Comparison of ENCODE assay signal across 10 mouse cellular contexts in the genomic region with DNA sequence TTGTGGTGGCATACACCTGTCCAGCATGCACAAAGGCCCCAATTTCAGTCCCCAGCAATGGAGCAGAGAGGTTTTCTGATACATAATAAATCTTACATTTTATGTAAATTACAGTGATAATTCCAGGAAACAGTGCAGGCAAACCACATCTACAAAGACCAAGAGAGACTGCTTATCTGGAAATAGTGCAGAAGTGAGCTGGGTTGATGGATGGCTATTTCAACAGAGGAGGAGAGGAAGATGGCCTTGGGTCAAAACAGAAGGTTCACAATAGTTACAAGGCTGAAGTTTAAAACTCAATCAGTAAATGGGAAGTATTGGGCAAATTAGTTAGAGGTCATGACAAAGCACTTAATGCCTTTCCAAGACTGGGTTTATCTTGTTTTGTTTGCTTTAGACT. TPM values are rescaled to one million over a fixed set of nuclear protein-coding genes. Genes with fewer than 3 reads are reported as not detected.
A peak's percentile ranks its signal among the peaks of the same experiment; 100 is the strongest.
DNase-seq lines count a peak whose midpoint lies in the region; ATAC-seq and TF ChIP-seq lines count a peak whose summit lies in the region.
"Had no signal": no experiment of that assay in that cellular context is flagged by ENCODE, and none has a peak within 500 bp of the region (broad histone marks: within the 10 kb centered on the region; RNA-seq: fewer than 3 reads in every experiment).

No protein-coding gene starts in this region.

- peak overlapping the region; percentile 79 for H3K4me2 ChIP-seq in liver, embryonic 12.5 days

- TF ChIP-seq POLR2A in embryonic fibroblast, embryonic 13.5 days (IDR thresholded peaks at IDR 0.05; ENCODE audit: low read depth, low read length), result no peak

- TF ChIP-seq CTCF in E14TG2a.4 (conservative IDR thresholded peaks at IDR 0.05; ENCODE audit: low read length), result no peak
- no peak for TF ChIP-seq CTCF in embryonic fibroblast, embryonic 13.5 days (IDR thresholded peaks at IDR 0.05; ENCODE audit: borderline replicate concordance, insufficient read depth, low read length)

- peak overlapping the region; percentile 97 for H3K4me3 ChIP-seq in heart, embryonic 10.5 days
- peak overlapping the region; percentile 96 for H3K4me3 ChIP-seq in E14TG2a.4 (replicated peaks; ENCODE audit: low read length)
- H3K4me3 ChIP-seq in embryonic fibroblast, embryonic 13.5 days (ENCODE audit: insufficient read depth, low read length), result peak overlapping the region; percentile 70
- H3K4me3 ChIP-seq in liver, embryonic 12.5 days, result peak overlapping the region; percentile 99

- DNase-seq in heart, embryonic 10.5 days (ENCODE audit: low spot score), result no peak
- DNase-seq in heart, postnatal 10 days, result no peak
- no peak for DNase-seq in left cerebral cortex, postnatal 4 days
- no peak for DNase-seq in natural killer cell, adult 2 months (ENCODE audit: low spot score in 2 of 2)

- H3K36me3 ChIP-seq in heart, embryonic 10.5 days, result no peaks in the 10 kb centered on the region
- H3K36me3 ChIP-seq in E14TG2a.4 (ENCODE audit: insufficient read depth, low read length), result peaks cover 7% of the 10 kb centered on the region; the same call in 1 of the 2 replicates
- H3K36me3 ChIP-seq in liver, embryonic 12.5 days, result no peaks in the 10 kb centered on the region

- ATAC-seq in liver, embryonic 12.5 days, result no peak
- ATAC-seq in CD4-positive, CD25-positive, alpha-beta regulatory T cell, adult 4 months, result no peak

- peak overlapping the region; percentile 100 for H3K27ac ChIP-seq in heart, embryonic 10.5 days
- peak overlapping the region; percentile 87 for H3K27ac ChIP-seq in embryonic fibroblast, embryonic 13.5 days (ENCODE audit: insufficient read depth, low read length)
- peak overlapping the region; percentile 99 for H3K27ac ChIP-seq in liver, embryonic 12.5 days

- no peaks in the 10 kb centered on the region for H3K27me3 ChIP-seq in heart, embryonic 10.5 days (ENCODE audit: insufficient read depth, poor library complexity, severe bottlenecking)
- H3K27me3 ChIP-seq in E14TG2a.4 (ENCODE audit: insufficient read depth, low read length), result 0 out of 2 replicates have a peak, but pooled peaks cover 3% of the 10 kb centered on the region
- H3K27me3 ChIP-seq in liver, embryonic 12.5 days (replicated peaks), result no peaks in the 10 kb centered on the region
- H3K27me3 ChIP-seq: Patski had no signal

- intact Hi-C loops in heart, postnatal 10 days (cut with DNase I), result loop anchor here (2.0 to 5.0 kb wide), 4 partner anchors 53 to 195 kb away; a partner anchor contains a TSS
- intact Hi-C loops in left cerebral cortex, postnatal 4 days (cut with DNase I), result no loop called here

- H3K9me3 ChIP-seq in heart, embryonic 10.5 days, result no peaks in the 10 kb centered on the region
- no peaks in the 10 kb centered on the region for H3K9me3 ChIP-seq in E14TG2a.4 (ENCODE audit: low read length)
- no peaks in the 10 kb centered on the region for H3K9me3 ChIP-seq in liver, embryonic 12.5 days (replicated peaks)

- peak overlapping the region; percentile 92 for H3K9ac ChIP-seq in liver, embryonic 12.5 days

- H3K4me1 ChIP-seq in heart, embryonic 10.5 days, result peaks cover 14% of the 10 kb centered on the region; the same call in 1 of the 2 replicates
- peaks cover 31% of the 10 kb centered on the region for H3K4me1 ChIP-seq in E14TG2a.4 (replicated peaks; ENCODE audit: low read depth, low read length)
- no peaks in the 10 kb centered on the region; the same call in 1 of the 2 replicates for H3K4me1 ChIP-seq in embryonic fibroblast, embryonic 13.5 days (ENCODE audit: control insufficient read depth, insufficient read depth, low read length)
- H3K4me1 ChIP-seq in liver, embryonic 12.5 days, result peaks cover 28% of the 10 kb centered on the region

RNA-seq across cellular contexts. Expression of a gene that starts 0.9 kb away (rescaled TPM):
- 16.4 and 22.2 TPM in 2 replicates for polyA plus RNA-seq in heart, embryonic 10.5 days (2016; fragmentation: Nextera tagmentation; extraction: Ambion mirVana)
- total RNA-seq in heart, postnatal 10 days (2021), result 10 to 100 TPM; 83.9 to 90.7 TPM
- 162 TPM in 2 replicates for polyA plus RNA-seq in embryonic fibroblast, embryonic 13.5 days (2011; ENCODE audit: insufficient read length, low read depth, missing spikeins)
- polyA plus RNA-seq in liver, embryonic 12.5 days (2016; fragmentation: Nextera tagmentation; extraction: Ambion mirVana), result 13.7 and 15.9 TPM in 2 replicates
- polyA plus RNA-seq in CD4-positive, CD25-positive, alpha-beta regulatory T cell, adult 4 months (2017; shearing (Covaris generic)), result 10 to 100 TPM; 29.6 to 30.0 TPM
- 100 to 1,000 TPM; 127 to 130 TPM for total RNA-seq in left cerebral cortex, postnatal 4 days (2021)

RNA-seq across cellular contexts. Expression of a gene that starts 52.0 kb away (rescaled TPM):
- 63.6 and 67.8 TPM in 2 replicates for polyA plus RNA-seq in heart, embryonic 10.5 days (2016; fragmentation: Nextera tagmentation; extraction: Ambion mirVana)
- 10 to 100 TPM; 33.1 to 38.1 TPM for total RNA-seq in heart, postnatal 10 days (2021)
- 144 TPM in 2 replicates for polyA plus RNA-seq in embryonic fibroblast, embryonic 13.5 days (2011; ENCODE audit: insufficient read length, low read depth, missing spikeins)
- polyA plus RNA-seq in liver, embryonic 12.5 days (2016; fragmentation: Nextera tagmentation; extraction: Ambion mirVana), result 42.4 and 42.5 TPM in 2 replicates
- 10 to 100 TPM; 37.1 to 56.0 TPM for polyA plus RNA-seq in CD4-positive, CD25-positive, alpha-beta regulatory T cell, adult 4 months (2017; shearing (Covaris generic))
- total RNA-seq in left cerebral cortex, postnatal 4 days (2021), result 10 to 100 TPM; 31.4 to 33.0 TPM

RNA-seq across cellular contexts. Expression of a gene that starts 52.3 kb away (rescaled TPM):
- polyA plus RNA-seq in heart, embryonic 10.5 days (2016; fragmentation: Nextera tagmentation; extraction: Ambion mirVana), result 0.11 and 0.26 TPM in 2 replicates
- total RNA-seq in heart, postnatal 10 days (2021), result under 1 TPM; 0.22 to 0.31 TPM
- 2.3 and 2.4 TPM in 2 replicates for polyA plus RNA-seq in embryonic fibroblast, embryonic 13.5 days (2011; ENCODE audit: insufficient read length, low read depth, missing spikeins)
- polyA plus RNA-seq in liver, embryonic 12.5 days (2016; fragmentation: Nextera tagmentation; extraction: Ambion mirVana), result not detected in 2 replicates
- polyA plus RNA-seq in CD4-positive, CD25-positive, alpha-beta regulatory T cell, adult 4 months (2017; shearing (Covaris generic)), result 1 to 10 TPM in 1 of 2 experiments, under 1 TPM in 1; 0.89 to 1.4 TPM
- 1 to 10 TPM; 2.2 to 2.3 TPM for total RNA-seq in left cerebral cortex, postnatal 4 days (2021)
- polyA plus RNA-seq: inflammation-experienced regulatory T-cells, adult 6 months had no signal
